ENCODE assay signal across 7 mouse cellular contexts in genomic region chr2:180582481-180583153, GRCm38 (mm10). TPM values are rescaled to one million over a fixed set of nuclear protein-coding genes. Genes with fewer than 3 reads are reported as not detected.
DNase-seq lines count a peak whose midpoint lies in the region; ATAC-seq lines count a peak whose summit lies in the region.

No protein-coding gene starts in this region.

- H3K36me3 ChIP-seq in embryonic facial prominence, embryonic 12.5 days: peaks cover 26% of the 10 kb centered on the region
- H3K36me3 ChIP-seq in limb, embryonic 11.5 days (ENCODE audit: control insufficient read depth, insufficient read depth, low read length): peaks cover 3% of the 10 kb centered on the region; the same call in 1 of the 2 replicates
- H3K36me3 ChIP-seq in midbrain, embryonic 14.5 days (ENCODE audit: control insufficient read depth, insufficient read depth, low read length): peaks cover 25% of the 10 kb centered on the region

- no peaks in the 10 kb centered on the region for H3K27me3 ChIP-seq in embryonic facial prominence, embryonic 12.5 days
- no peaks in the 10 kb centered on the region for H3K27me3 ChIP-seq in limb, embryonic 11.5 days (ENCODE audit: control insufficient read depth, insufficient read depth, low read length)
- H3K27me3 ChIP-seq in midbrain, embryonic 14.5 days (ENCODE audit: control insufficient read depth, insufficient read depth, low read length): peaks cover 3% of the 10 kb centered on the region; the same call in 1 of the 2 replicates

- peak overlapping the region; percentile 91 for H3K4me3 ChIP-seq in embryonic facial prominence, embryonic 12.5 days
- H3K4me3 ChIP-seq in limb, embryonic 11.5 days (ENCODE audit: low read depth, low read length): peak overlapping the region; percentile 80
- peak overlapping the region; percentile 90 for H3K4me3 ChIP-seq in midbrain, embryonic 14.5 days (replicated peaks; ENCODE audit: low read depth, low read length)

- WGBS in embryonic facial prominence, embryonic 12.5 days: under 1% methylated on average over 57 of the region's 57 CpGs
- WGBS in limb, embryonic 11.5 days: under 1% methylated on average over 56 of the region's 57 CpGs
- under 1% methylated on average over 57 of the region's 57 CpGs for WGBS in midbrain, embryonic 14.5 days

- DNase-seq in adrenal gland, postnatal 25 days: peak; percentile 99
- DNase-seq in heart, adult 11 months: peak; percentile 99
- peak; percentile 98 for DNase-seq in kidney, adult 18-20 months
- DNase-seq in limb, embryonic 11.5 days (ENCODE audit: low spot score): peak; percentile 100
- DNase-seq in midbrain, embryonic 14.5 days: peak; percentile 99
- DNase-seq in spleen, adult 18-20 months: peak; percentile 95 to 98

- peak overlapping the region; percentile 94 for H3K4me2 ChIP-seq in embryonic facial prominence, embryonic 12.5 days (replicated peaks)
- peak overlapping the region; percentile 75 for H3K4me2 ChIP-seq in limb, embryonic 11.5 days (ENCODE audit: low read depth, severe bottlenecking)
- H3K4me2 ChIP-seq in midbrain, embryonic 14.5 days (ENCODE audit: low read length): peak overlapping the region; percentile 81

- peak; percentile 61 for ATAC-seq in embryonic facial prominence, embryonic 12.5 days (ENCODE audit: insufficient number of reproducible peaks, insufficient read depth, low FRiP score, low TSS enrichment)
- peak; percentile 83 for ATAC-seq in limb, embryonic 11.5 days (ENCODE audit: insufficient number of reproducible peaks, low FRiP score, low TSS enrichment, low read depth)
- peak; percentile 75 for ATAC-seq in midbrain, embryonic 14.5 days (ENCODE audit: low FRiP score, low TSS enrichment)

- H3K4me1 ChIP-seq in embryonic facial prominence, embryonic 12.5 days: peaks cover 12% of the 10 kb centered on the region
- peaks cover 6% of the 10 kb centered on the region; the same call in 1 of the 2 replicates for H3K4me1 ChIP-seq in limb, embryonic 11.5 days (ENCODE audit: control insufficient read depth, insufficient read depth, low read length)
- H3K4me1 ChIP-seq in midbrain, embryonic 14.5 days (ENCODE audit: control insufficient read depth, insufficient read depth, low read length): peaks cover 11% of the 10 kb centered on the region

- H3K9ac ChIP-seq in embryonic facial prominence, embryonic 12.5 days: peak overlapping the region; percentile 95
- peak overlapping the region; percentile 84 for H3K9ac ChIP-seq in limb, embryonic 11.5 days (ENCODE audit: low read length)
- H3K9ac ChIP-seq in midbrain, embryonic 14.5 days (replicated peaks; ENCODE audit: low read length): peak overlapping the region; percentile 97

- H3K9me3 ChIP-seq in embryonic facial prominence, embryonic 12.5 days: no peaks in the 10 kb centered on the region
- no peaks in the 10 kb centered on the region for H3K9me3 ChIP-seq in limb, embryonic 11.5 days (ENCODE audit: control insufficient read depth, low read length)
- H3K9me3 ChIP-seq in midbrain, embryonic 14.5 days (ENCODE audit: control insufficient read depth, low read length): no peaks in the 10 kb centered on the region

- peak overlapping the region; percentile 54; the same call in 1 of the 2 replicates for H3K27ac ChIP-seq in embryonic facial prominence, embryonic 12.5 days
- H3K27ac ChIP-seq in limb, embryonic 11.5 days (replicated peaks; ENCODE audit: low read depth, low read length): 0 out of 2 replicates have a peak overlapping the region, but pooled peaks have one; percentile 9
- peak overlapping the region; percentile 83 for H3K27ac ChIP-seq in midbrain, embryonic 14.5 days (replicated peaks; ENCODE audit: low read depth, low read length)

RNA-seq across cellular contexts. Expression of gene Mrgbp, which starts 1.5 kb away (rescaled TPM):
- total RNA-seq in adrenal gland, postnatal 25 days (2021): 17.7 and 22.3 TPM in 2 replicates
- polyA plus RNA-seq in embryonic facial prominence, embryonic 12.5 days (2016; fragmentation: Nextera tagmentation; extraction: Ambion mirVana): 40.0 and 41.5 TPM in 2 replicates
- polyA plus RNA-seq in limb, embryonic 11.5 days (2014; fragmentation: Nextera tagmentation; extraction: Ambion mirVana): 35.6 and 36.7 TPM in 2 replicates
- polyA plus RNA-seq in midbrain, embryonic 14.5 days (2014; fragmentation: Nextera tagmentation; extraction: Ambion mirVana): 46.8 and 49.5 TPM in 2 replicates

RNA-seq across cellular contexts. Expression of gene Ogfr, which starts 6.4 kb away (rescaled TPM):
- 44.2 and 53.5 TPM in 2 replicates for total RNA-seq in adrenal gland, postnatal 25 days (2021)
- 97.7 and 104 TPM in 2 replicates for polyA plus RNA-seq in embryonic facial prominence, embryonic 12.5 days (2016; fragmentation: Nextera tagmentation; extraction: Ambion mirVana)
- 100 and 109 TPM in 2 replicates for polyA plus RNA-seq in limb, embryonic 11.5 days (2014; fragmentation: Nextera tagmentation; extraction: Ambion mirVana)
- polyA plus RNA-seq in midbrain, embryonic 14.5 days (2014; fragmentation: Nextera tagmentation; extraction: Ambion mirVana): 97.7 and 105 TPM in 2 replicates

RNA-seq across cellular contexts. Expression of gene Col9a3, which starts 15.0 kb away (rescaled TPM):
- total RNA-seq in adrenal gland, postnatal 25 days (2021): 0.70 and 1.0 TPM in 2 replicates
- 124 and 159 TPM in 2 replicates for polyA plus RNA-seq in embryonic facial prominence, embryonic 12.5 days (2016; fragmentation: Nextera tagmentation; extraction: Ambion mirVana)
- polyA plus RNA-seq in limb, embryonic 11.5 days (2014; fragmentation: Nextera tagmentation; extraction: Ambion mirVana): 45.8 and 48.9 TPM in 2 replicates
- polyA plus RNA-seq in midbrain, embryonic 14.5 days (2014; fragmentation: Nextera tagmentation; extraction: Ambion mirVana): 26.6 and 27.7 TPM in 2 replicates

RNA-seq across cellular contexts. Expression of gene Tcfl5, which starts 59.9 kb away (rescaled TPM):
- total RNA-seq in adrenal gland, postnatal 25 days (2021): not detected in 2 replicates
- 0.26 and 0.32 TPM in 2 replicates for polyA plus RNA-seq in embryonic facial prominence, embryonic 12.5 days (2016; fragmentation: Nextera tagmentation; extraction: Ambion mirVana)
- polyA plus RNA-seq in limb, embryonic 11.5 days (2014; fragmentation: Nextera tagmentation; extraction: Ambion mirVana): 0.17 and 0.28 TPM in 2 replicates
- 0.42 and 0.53 TPM in 2 replicates for polyA plus RNA-seq in midbrain, embryonic 14.5 days (2014; fragmentation: Nextera tagmentation; extraction: Ambion mirVana)

Comparison
In these comparisons a context has a peak if more than half of its experiments do, and no peak if none do; other contexts are left out.
1. Peak in every context shown above with its lines: DNase-seq, ATAC-seq, H3K4me3 ChIP-seq and H3K27ac ChIP-seq.
2. H3K27ac ChIP-seq: peak in every context shown above with its lines; median percentile 83 in midbrain, embryonic 14.5 days; 54 in embryonic facial prominence, embryonic 12.5 days; 9 in limb, embryonic 11.5 days.